Mouse (Mus musculus) kidney, embryonic 15.5 days (tissue): ENCODE data around the gene Pttg1. TPM values are rescaled to one million over a fixed set of nuclear protein-coding genes. Genes with fewer than 3 reads are reported as not detected.

Experiments used
- microRNA counts: library from miRNA; unstranded; fragments of <30 nt; microRNA quantifications from one replicate; lab custom pipeline; 2016
- microRNA-seq: library from miRNA; unstranded; fragments of <30 nt; microRNA quantifications from one replicate; pipeline ENCODE4, GENCODE M21; 2016
- polyA plus RNA-seq: library from polyadenylated mRNA; unstranded; fragments of >200 nt; fragmentation: Nextera tagmentation; extraction: Ambion mirVana; gene quantifications from 2 replicates; pipeline ENCODE4 v1.2.1, GENCODE M21; 2015

Pttg1 gene
- polyA plus RNA-seq, 1 experiment from 2014 or later, result 100 TPM

MicroRNA genes within 50 kb of the gene (microRNA counts, 519-probe panel; counts per million panel counts)
- microRNA mmu-miR-146a (lab: Ali Mortazavi, UCI), result 2,949 counts per million, percentile 77 among the panel's probes with 10 or more counts

Small RNA genes within 50 kb of the gene (microRNA-seq; reads per million reads assigned to microRNA genes)
- gene Mir146, result 91.6 reads per million, percentile 55 among the genes with 10 or more reads in this experiment

Other genes starting within 250 kb of the Pttg1 start
- gene Slu7, start 7.5 kb upstream of the Pttg1 start, polyA plus RNA-seq, result 59.6 and 61.8 TPM in 2 replicates
- 14.9 and 19.8 TPM in 2 replicates for gene C1qtnf2, start 48.0 kb upstream of the Pttg1 start, polyA plus RNA-seq
- gene Ccnjl, start 102.5 kb upstream of the Pttg1 start, polyA plus RNA-seq, result 27.0 and 29.2 TPM in 2 replicates
- 7.0 and 8.2 TPM in 2 replicates for gene 4933415A04Rik, start 160.8 kb upstream of the Pttg1 start, polyA plus RNA-seq
- not detected in 2 replicates for gene Fabp6, start 175.3 kb upstream of the Pttg1 start, polyA plus RNA-seq